Mouse (Mus musculus) thymus, postnatal 25 days (tissue): Measurements from ENCODE around the gene Zc3hc1.

ENCODE experiments used
- DNase-seq: peaks from one replicate; pipeline ENCODE4 v3.0.0; 2022

Gene Zc3hc1

GRCm38 (mm10) chr6:30372627-30373369 is 18.0 kb downstream of the Zc3hc1 start:
- no peak for DNase-seq

GRCm38 (mm10) chr6:30369291-30369690 is 21.5 kb downstream of the Zc3hc1 start:
- DNase-seq, result no peak

- DNase-seq, result no peak
These were observed 27.0 kb downstream of the Zc3hc1 start for GRCm38 (mm10) chr6:30363808-30364207.

GRCm38 (mm10) chr6:30359762-30360509 is 30.9 kb downstream of the Zc3hc1 start:
- DNase-seq, result no peak

- peak; percentile 85 for DNase-seq
These were observed 33.2 kb downstream of the Zc3hc1 start for GRCm38 (mm10) chr6:30357561-30358177.

GRCm38 (mm10) chr6:30356680-30357079 is 34.1 kb downstream of the Zc3hc1 start:
- no peak for DNase-seq

GRCm38 (mm10) chr6:30356161-30356560 is 34.7 kb downstream of the Zc3hc1 start:
- no peak for DNase-seq

- no peak for DNase-seq
These were observed 35.1 kb downstream of the Zc3hc1 start for GRCm38 (mm10) chr6:30355701-30356100.

GRCm38 (mm10) chr6:30354760-30355159 is 36.1 kb downstream of the Zc3hc1 start:
- no peak for DNase-seq

GRCm38 (mm10) chr6:30353661-30354060 is 37.2 kb downstream of the Zc3hc1 start:
- no peak for DNase-seq

- DNase-seq, result no peak
These were observed 38.1 kb downstream of the Zc3hc1 start for GRCm38 (mm10) chr6:30352762-30353161.

- DNase-seq, result peak; percentile 84
These were observed 39.5 kb downstream of the Zc3hc1 start for GRCm38 (mm10) chr6:30351290-30351689.

GRCm38 (mm10) chr6:30347288-30347801 is 43.5 kb downstream of the Zc3hc1 start:
- no peak for DNase-seq

- DNase-seq, result no peak
These were observed 44.1 kb downstream of the Zc3hc1 start for GRCm38 (mm10) chr6:30346737-30347136.

- DNase-seq, result no peak
These were observed 46.8 kb downstream of the Zc3hc1 start for GRCm38 (mm10) chr6:30344032-30344431.

- DNase-seq, result peak; percentile 65
These were observed 50.5 kb downstream of the Zc3hc1 start for GRCm38 (mm10) chr6:30340231-30340873.

- peak; percentile 65 for DNase-seq
These were observed 53.9 kb downstream of the Zc3hc1 start for GRCm38 (mm10) chr6:30336912-30337311.

GRCm38 (mm10) chr6:30332262-30332661 is 58.6 kb downstream of the Zc3hc1 start:
- DNase-seq, result no peak

GRCm38 (mm10) chr6:30330706-30331105 is 60.1 kb downstream of the Zc3hc1 start:
- no peak for DNase-seq

- DNase-seq, result peak; percentile 33
These were observed 64.8 kb downstream of the Zc3hc1 start for GRCm38 (mm10) chr6:30325932-30326501.

- DNase-seq, result no peak
These were observed 69.8 kb downstream of the Zc3hc1 start for GRCm38 (mm10) chr6:30321002-30321401.

- DNase-seq, result no peak
These were observed 71.6 kb downstream of the Zc3hc1 start for GRCm38 (mm10) chr6:30319216-30319615.
